ENCODE assay signal across 8 mouse cellular contexts in genomic region chr11:102780271-102780985, GRCm38 (mm10). TPM values are rescaled to one million over a fixed set of nuclear protein-coding genes. Genes with fewer than 3 reads are reported as not detected.
DNase-seq lines count a peak whose midpoint lies in the region; ATAC-seq lines count a peak whose summit lies in the region.
"Had no signal": no experiment of that assay in that cellular context is flagged by ENCODE, and none has a peak within 500 bp of the region (broad histone marks: within the 10 kb centered on the region; RNA-seq: fewer than 3 reads in every experiment).

No protein-coding gene starts in this region.

- no peak for ATAC-seq in neural tube, embryonic 11.5 days (ENCODE audit: insufficient read depth, low FRiP score, low TSS enrichment)
- ATAC-seq in neural tube, embryonic 15.5 days (ENCODE audit: low FRiP score): no peak
- ATAC-seq in inflammation-experienced regulatory T-cells, adult 6 months: no peak

- no peak overlapping the region for H3K9ac ChIP-seq in neural tube, embryonic 11.5 days (ENCODE audit: low read length)
- H3K9ac ChIP-seq in neural tube, embryonic 15.5 days (replicated peaks): no peak overlapping the region

- no peak overlapping the region for H3K4me3 ChIP-seq in neural tube, embryonic 11.5 days (ENCODE audit: low read depth, low read length)
- H3K4me3 ChIP-seq in neural tube, embryonic 15.5 days (replicated peaks): no peak overlapping the region

- 0 out of 2 replicates have a peak overlapping the region, but pooled peaks have one; percentile 29 for H3K27ac ChIP-seq in neural tube, embryonic 11.5 days (ENCODE audit: low read depth, low read length)
- no peak overlapping the region for H3K27ac ChIP-seq in neural tube, embryonic 15.5 days (replicated peaks)

- 47% methylated on average over 11 of the region's 11 CpGs for whole genome bisulfite sequencing in neural tube, embryonic 11.5 days
- 47% methylated on average over 11 of the region's 11 CpGs for WGBS in neural tube, embryonic 15.5 days

- DNase-seq in neural tube, embryonic 11.5 days (ENCODE audit: low spot score): no peak
- peak; percentile 60 to 78 for DNase-seq in heart, adult 9 months (ENCODE audit: low spot score in 2 of 2)
- DNase-seq in kidney, postnatal 14 days: peak; percentile 73
- DNase-seq in urinary bladder, postnatal 14 days (ENCODE audit: low spot score): no peak
- DNase-seq in gastrocnemius, postnatal 36 days: no peak
- DNase-seq: layer of hippocampus, postnatal 36 days had no signal

- H3K9me3 ChIP-seq in neural tube, embryonic 11.5 days (ENCODE audit: control insufficient read depth, low read length): no peaks in the 10 kb centered on the region
- no peaks in the 10 kb centered on the region for H3K9me3 ChIP-seq in neural tube, embryonic 15.5 days (replicated peaks)

- no peaks in the 10 kb centered on the region for H3K36me3 ChIP-seq in neural tube, embryonic 11.5 days (ENCODE audit: control insufficient read depth, insufficient read depth, low read length)
- H3K36me3 ChIP-seq in neural tube, embryonic 15.5 days: peaks cover 22% of the 10 kb centered on the region

- intact Hi-C loops in gastrocnemius, postnatal 36 days (cut with DNase I): no loop called here

- H3K4me2 ChIP-seq in neural tube, embryonic 11.5 days (ENCODE audit: low read depth): no peak overlapping the region
- no peak overlapping the region for H3K4me2 ChIP-seq in neural tube, embryonic 15.5 days

- H3K27me3 ChIP-seq in neural tube, embryonic 11.5 days (ENCODE audit: control insufficient read depth, insufficient read depth, low read length): no peaks in the 10 kb centered on the region
- no peaks in the 10 kb centered on the region for H3K27me3 ChIP-seq in neural tube, embryonic 15.5 days (replicated peaks)

- no peaks in the 10 kb centered on the region for H3K4me1 ChIP-seq in neural tube, embryonic 11.5 days (ENCODE audit: control insufficient read depth, insufficient read depth, low read length)
- H3K4me1 ChIP-seq in neural tube, embryonic 15.5 days: peaks cover 19% of the 10 kb centered on the region

RNA-seq across cellular contexts. Expression of gene Adam11, which starts 19.2 kb away (rescaled TPM):
- polyA plus RNA-seq in neural tube, embryonic 11.5 days (2014; fragmentation: Nextera tagmentation; extraction: Ambion mirVana): 21.7 and 23.2 TPM in 2 replicates
- 28.3 and 34.0 TPM in 2 replicates for polyA plus RNA-seq in neural tube, embryonic 15.5 days (2015; fragmentation: Nextera tagmentation; extraction: Ambion mirVana)
- polyA plus RNA-seq in inflammation-experienced regulatory T-cells, adult 6 months (2017; shearing (Covaris generic)): under 1 TPM in 1 of 3 experiments, not detected in 2; 0.20 TPM
- under 1 TPM; 0.32 to 0.79 TPM for total RNA-seq in gastrocnemius, postnatal 36 days (2021)

RNA-seq across cellular contexts. Expression of gene Gjc1, which starts 39.1 kb away (rescaled TPM):
- 78.5 and 80.3 TPM in 2 replicates for polyA plus RNA-seq in neural tube, embryonic 11.5 days (2014; fragmentation: Nextera tagmentation; extraction: Ambion mirVana)
- polyA plus RNA-seq in neural tube, embryonic 15.5 days (2015; fragmentation: Nextera tagmentation; extraction: Ambion mirVana): 31.9 and 32.8 TPM in 2 replicates
- polyA plus RNA-seq in inflammation-experienced regulatory T-cells, adult 6 months (2017; shearing (Covaris generic)): not detected
- total RNA-seq in gastrocnemius, postnatal 36 days (2021): 1 to 10 TPM; 4.6 to 5.8 TPM

RNA-seq across cellular contexts. Expression of gene Higd1b, which starts 55.2 kb away (rescaled TPM):
- not detected in 2 replicates for polyA plus RNA-seq in neural tube, embryonic 11.5 days (2014; fragmentation: Nextera tagmentation; extraction: Ambion mirVana)
- 10.5 and 11.8 TPM in 2 replicates for polyA plus RNA-seq in neural tube, embryonic 15.5 days (2015; fragmentation: Nextera tagmentation; extraction: Ambion mirVana)
- polyA plus RNA-seq in inflammation-experienced regulatory T-cells, adult 6 months (2017; shearing (Covaris generic)): not detected
- 1 to 10 TPM; 3.5 to 6.1 TPM for total RNA-seq in gastrocnemius, postnatal 36 days (2021)

Comparison
In these comparisons a context has a peak if more than half of its experiments do, and no peak if none do; other contexts are left out.
1. DNase-seq: peak in heart, adult 9 months (2 of 2) and kidney, postnatal 14 days (single experiment); none in neural tube, embryonic 11.5 days (single experiment), urinary bladder, postnatal 14 days (single experiment) and gastrocnemius, postnatal 36 days (0 of 2).
2. RNA of gene Adam11, which starts 19.2 kb away (polyA plus RNA-seq): 28.3 to 34.0 TPM in neural tube, embryonic 15.5 days and 21.7 to 23.2 TPM in neural tube, embryonic 11.5 days; 0.20 TPM in inflammation-experienced regulatory T-cells, adult 6 months; every median in the first group is over 10 times any median in the second.
3. RNA of gene Gjc1, which starts 39.1 kb away (polyA plus RNA-seq): 78.5 to 80.3 TPM in neural tube, embryonic 11.5 days and 31.9 to 32.8 TPM in neural tube, embryonic 15.5 days; not detected in inflammation-experienced regulatory T-cells, adult 6 months; every median in the first group is over 10 times any median in the second.